Mouse (Mus musculus): ENCODE results near the gene Rbm34. TPM values are rescaled to one million over a fixed set of nuclear protein-coding genes. Genes with fewer than 3 reads are reported as not detected.

The Rbm34 gene
- total and polyA plus RNA-seq, 3 experiments: 24.8 to 42.7 (median 42.3) TPM

- no peak overlapping the region for H3K4me2 ChIP-seq (ENCODE audit: insufficient read depth, low read depth, poor library complexity, severe bottlenecking)
- no peaks in the 10 kb centered on the region for H3K36me3 ChIP-seq (replicated peaks in 1 of 2; ENCODE audit: control insufficient read depth in 1 of 2, insufficient read depth in 1 of 2, low read length in 1 of 2)
- DNase-seq (ENCODE audit: extremely low read depth): peak; percentile 60
- in situ Hi-C loops (cut with MboI; ENCODE audit: low pct_ligation_motif_present, low pct_unique_long_range_greater_than_20kb, low sequenced_read_pairs): loop anchor here (5.0 to 25.0 kb wide), 3 partner anchors 33 to 713 kb away; no protein-coding TSS in a partner anchor
- peaks cover under 1% of the 10 kb centered on the region; the same call in 1 of the 2 replicates for H3K79me2 ChIP-seq (replicated peaks; ENCODE audit: control insufficient read depth, extremely low read depth, insufficient read depth, poor library complexity, severe bottlenecking)
- no peaks in the 10 kb centered on the region for H3K9me3 ChIP-seq (replicated peaks; ENCODE audit: low read length)
- H3K27me3 ChIP-seq (replicated peaks): no peaks in the 10 kb centered on the region
- no peak overlapping the region for H3K4me3 ChIP-seq (replicated peaks in 1 of 3; ENCODE audit: low read depth in 2 of 3, low read length in 2 of 3, poor library complexity in 1 of 3)
- dilution Hi-C loops (cut with MboI; ENCODE audit: extremely low pct_ligation_motif_present, extremely low pct_unique_long_range_greater_than_20kb, low sequenced_read_pairs): no loop called here
- TF ChIP-seq MYC (IDR thresholded peaks at IDR 0.05; ENCODE audit: low read depth, low read length) (no peak), POLR2A (IDR thresholded peaks at IDR 0.05; ENCODE audit: low read depth, low read length) (no peak), MAZ (IDR thresholded peaks at IDR 0.05; ENCODE audit: low read depth, low read length) (no peak), ETS1 (conservative IDR thresholded peaks at IDR 0.05; ENCODE audit: low read depth, low read length) (no peak), BHLHE40 (IDR thresholded peaks at IDR 0.05; ENCODE audit: low read depth, low read length) (no peak), RAD21 (IDR thresholded peaks at IDR 0.05; ENCODE audit: low read depth, low read length) (peak; percentile 88), ZKSCAN1 (IDR thresholded peaks at IDR 0.05; ENCODE audit: borderline replicate concordance, low read depth, low read length) (no peak), CTCF (conservative IDR thresholded peaks at IDR 0.05 in 1 of 2, IDR thresholded peaks at IDR 0.05 in 1 of 2; ENCODE audit: low read depth in 2 of 2, low read length in 2 of 2) (peak; percentile 34 to 85; a peak in 3 of 4 replicates), ZMIZ1 (IDR thresholded peaks at IDR 0.05; ENCODE audit: low read depth, low read length) (no peak), KAT2A (IDR thresholded peaks at IDR 0.05; ENCODE audit: insufficient replicate concordance, low read length) (no peak), NRF1 (IDR thresholded peaks at IDR 0.05; ENCODE audit: low read depth, low read length) (no peak), TCF12 (IDR thresholded peaks at IDR 0.05; ENCODE audit: low read depth, low read length) (no peak), USF2 (conservative IDR thresholded peaks at IDR 0.05; ENCODE audit: low read depth, low read length) (no peak), SMC3 (IDR thresholded peaks at IDR 0.05; ENCODE audit: low read depth, low read length) (peak; percentile 51), JUND (conservative IDR thresholded peaks at IDR 0.05; ENCODE audit: low read depth, low read length) (no peak), UBTF (IDR thresholded peaks at IDR 0.05; ENCODE audit: low read depth, low read length) (no peak), MAFK (IDR thresholded peaks at IDR 0.05; ENCODE audit: insufficient replicate concordance, low read length) (no peak), PAX5 (IDR thresholded peaks at IDR 0.05; ENCODE audit: low read length) (no peak)
- H3K27ac ChIP-seq (ENCODE audit: insufficient read depth, low read depth): no peak overlapping the region
- H3K4me1 ChIP-seq (ENCODE audit: control insufficient read depth in 1 of 2, insufficient read depth in 2 of 2): peaks cover 24 to 44% of the 10 kb centered on the region in 2 experiments
- H3K9ac ChIP-seq (ENCODE audit: insufficient read depth, low read depth): no peak overlapping the region
These were observed 4.8 kb upstream of the Rbm34 start for GRCm38 (mm10) chr8:126975706-126976105.

GRCm38 (mm10) chr8:126974511-126974910 is 3.6 kb upstream of the Rbm34 start:
- in situ Hi-C loops (cut with MboI; ENCODE audit: low pct_ligation_motif_present, low pct_unique_long_range_greater_than_20kb, low sequenced_read_pairs) (no loop called here), dilution Hi-C loops (cut with MboI; ENCODE audit: extremely low pct_ligation_motif_present, extremely low pct_unique_long_range_greater_than_20kb, low sequenced_read_pairs) (no loop called here)
- TF ChIP-seq PAX5 (IDR thresholded peaks at IDR 0.05; ENCODE audit: low read length) (no peak), GABPA (IDR thresholded peaks at IDR 0.05; ENCODE audit: insufficient replicate concordance, low read depth, low read length) (no peak), USF2 (conservative IDR thresholded peaks at IDR 0.05; ENCODE audit: low read depth, low read length) (no peak), ZMIZ1 (IDR thresholded peaks at IDR 0.05; ENCODE audit: low read depth, low read length) (no peak), NRF1 (IDR thresholded peaks at IDR 0.05; ENCODE audit: low read depth, low read length) (no peak), MAZ (IDR thresholded peaks at IDR 0.05; ENCODE audit: low read depth, low read length) (no peak), MAFK (IDR thresholded peaks at IDR 0.05; ENCODE audit: insufficient replicate concordance, low read length) (no peak), MAX (IDR thresholded peaks at IDR 0.05; ENCODE audit: low read length) (no peak), HCFC1 (IDR thresholded peaks at IDR 0.05; ENCODE audit: low read depth, low read length) (no peak), ZKSCAN1 (IDR thresholded peaks at IDR 0.05; ENCODE audit: borderline replicate concordance, low read depth, low read length) (no peak)
- DNase-seq (ENCODE audit: extremely low read depth): no peak
- Histone ChIP-seq H3K27me3 (replicated peaks) (no peaks in the 10 kb centered on the region), H3K4me1 (ENCODE audit: control insufficient read depth in 1 of 2, insufficient read depth in 2 of 2) (peaks cover 24 to 43% of the 10 kb centered on the region in 2 experiments), H3K79me2 (replicated peaks; ENCODE audit: control insufficient read depth, extremely low read depth, insufficient read depth, poor library complexity, severe bottlenecking) (peaks cover 11% of the 10 kb centered on the region), H3K27ac (ENCODE audit: insufficient read depth, low read depth) (no peak overlapping the region), H3K4me3 (replicated peaks in 1 of 3; ENCODE audit: low read depth in 2 of 3, low read length in 2 of 3, poor library complexity in 1 of 3) (no peak overlapping the region), H3K36me3 (replicated peaks in 1 of 2; ENCODE audit: control insufficient read depth in 1 of 2, insufficient read depth in 1 of 2, low read length in 1 of 2) (peaks cover 0 to 1% of the 10 kb centered on the region in 2 experiments), H3K9ac (ENCODE audit: insufficient read depth, low read depth) (no peak overlapping the region), H3K9me3 (replicated peaks; ENCODE audit: low read length) (no peaks in the 10 kb centered on the region), H3K4me2 (ENCODE audit: insufficient read depth, low read depth, poor library complexity, severe bottlenecking) (no peak overlapping the region)

Measured in CH12.LX (cell line).